Mouse (Mus musculus): ENCODE measurements around the gene Cbx1.

GRCm38 (mm10) chr11:96805606-96806005 is 16.7 kb downstream of the Cbx1 start:
- TF ChIP-seq POLR2A (IDR thresholded peaks at IDR 0.05; ENCODE audit: extremely low read depth, insufficient read depth, low read length) (no peak), CTCF (IDR thresholded peaks at IDR 0.05; ENCODE audit: low read depth, low read length) (no peak)
